Comparison of ENCODE assay signal across 8 mouse cellular contexts in the genomic region with DNA sequence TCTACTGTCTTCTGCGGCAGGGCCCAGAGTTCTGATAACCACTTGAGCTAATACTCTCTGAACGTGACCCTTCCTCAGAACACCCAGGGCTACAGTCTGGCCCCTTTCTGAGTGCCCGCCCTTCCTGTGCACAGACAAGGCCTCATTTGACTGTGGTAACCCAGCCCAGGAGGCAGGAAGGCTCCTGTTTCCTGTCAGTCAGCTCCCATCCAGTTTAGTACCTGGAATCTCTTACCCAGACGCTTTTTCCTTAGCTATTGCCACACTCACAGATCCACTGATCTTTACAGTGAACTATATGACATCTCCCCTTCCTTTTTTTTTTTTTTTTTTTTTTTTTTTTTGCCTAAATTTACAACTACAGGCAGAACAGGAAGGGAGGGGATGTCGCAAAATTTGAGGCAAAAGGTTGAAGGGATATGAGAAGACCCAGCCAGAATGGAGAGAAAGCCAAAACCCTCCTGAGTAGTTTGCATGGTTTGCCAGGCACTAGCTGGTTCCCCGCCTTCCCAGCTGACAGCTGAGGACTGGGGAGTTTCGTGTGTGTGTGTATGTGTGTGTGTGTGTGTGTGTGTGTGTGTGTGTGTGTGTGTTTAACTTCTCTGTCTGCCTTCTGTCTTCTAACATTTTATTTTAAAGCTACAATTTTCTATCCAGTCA.
DNase-seq lines count a peak whose midpoint lies in the region; ATAC-seq and TF ChIP-seq lines count a peak whose summit lies in the region.

No protein-coding gene starts in this region.

- TF ChIP-seq CTCF in intestine, postnatal 0 days (IDR thresholded peaks at IDR 0.05; ENCODE audit: low read depth) = no peak
- no peak for TF ChIP-seq CTCF in bone marrow, adult 2 months (IDR thresholded peaks at IDR 0.05; ENCODE audit: control insufficient read depth, insufficient read depth, low read length)

- no peaks in the 10 kb centered on the region for H3K9me3 ChIP-seq in intestine, embryonic 14.5 days (ENCODE audit: control insufficient read depth, low read length)
- H3K9me3 ChIP-seq in intestine, postnatal 0 days (ENCODE audit: control insufficient read depth) = no peaks in the 10 kb centered on the region
- H3K9me3 ChIP-seq in liver, embryonic 12.5 days (replicated peaks) = no peaks in the 10 kb centered on the region

- H3K36me3 ChIP-seq in intestine, embryonic 14.5 days (ENCODE audit: control insufficient read depth, insufficient read depth, low read length) = no peaks in the 10 kb centered on the region
- no peaks in the 10 kb centered on the region for H3K36me3 ChIP-seq in intestine, postnatal 0 days (ENCODE audit: control insufficient read depth, insufficient read depth)
- no peaks in the 10 kb centered on the region for H3K36me3 ChIP-seq in liver, embryonic 12.5 days

- no peak overlapping the region for H3K27ac ChIP-seq in intestine, embryonic 14.5 days (ENCODE audit: low read depth)
- no peak overlapping the region for H3K27ac ChIP-seq in intestine, postnatal 0 days (ENCODE audit: low read depth, low read length)
- peak overlapping the region; percentile 5; the same call in 1 of the 2 replicates for H3K27ac ChIP-seq in bone marrow, adult 2 months (ENCODE audit: control insufficient read depth, insufficient read depth, low read depth, low read length, poor library complexity)
- H3K27ac ChIP-seq in liver, embryonic 12.5 days = peak overlapping the region; percentile 64

- TF ChIP-seq POLR2A in bone marrow, adult 2 months (IDR thresholded peaks at IDR 0.05; ENCODE audit: borderline replicate concordance, control insufficient read depth, low read depth, low read length) = no peak

- 22% methylated on average over 7 of the region's 7 CpGs for WGBS in intestine, embryonic 14.5 days
- 35% methylated on average over 7 of the region's 7 CpGs for WGBS in intestine, postnatal 0 days
- WGBS in bone marrow, adult 2 months = 12% methylated on average over 7 of the region's 7 CpGs
- 23% methylated on average over 7 of the region's 7 CpGs for WGBS in liver, embryonic 12.5 days (ENCODE audit: insufficient replicate concordance)

- no peaks in the 10 kb centered on the region for H3K27me3 ChIP-seq in intestine, embryonic 14.5 days (replicated peaks; ENCODE audit: control insufficient read depth, insufficient read depth, low read length)
- no peaks in the 10 kb centered on the region for H3K27me3 ChIP-seq in intestine, postnatal 0 days (replicated peaks; ENCODE audit: control insufficient read depth, insufficient read depth, low read length)
- no peaks in the 10 kb centered on the region for H3K27me3 ChIP-seq in liver, embryonic 12.5 days (replicated peaks)

- no peak for DNase-seq in intestine, embryonic 14.5 days (ENCODE audit: low spot score)
- peak; percentile 57 for DNase-seq in heart, postnatal 4 days
- DNase-seq in thymus, postnatal 14 days = peak; percentile 64
- no peak for DNase-seq in layer of hippocampus, postnatal 14 days (ENCODE audit: low spot score in 2 of 2)
- DNase-seq in natural killer cell, adult 2 months (ENCODE audit: low spot score in 2 of 2) = no peak

- 0 out of 2 replicates have a peak, but pooled peaks have one; percentile 43 for ATAC-seq in intestine, embryonic 14.5 days (replicated peaks; ENCODE audit: low FRiP score, low TSS enrichment, low read depth)
- ATAC-seq in intestine, postnatal 0 days = no peak
- peak; percentile 83 for ATAC-seq in liver, embryonic 12.5 days

- H3K9ac ChIP-seq in intestine, embryonic 14.5 days (ENCODE audit: low read length) = no peak overlapping the region
- H3K9ac ChIP-seq in intestine, postnatal 0 days (ENCODE audit: low read depth, low read length) = no peak overlapping the region
- no peak overlapping the region for H3K9ac ChIP-seq in liver, embryonic 12.5 days

- H3K4me2 ChIP-seq in intestine, embryonic 14.5 days (ENCODE audit: low read length) = no peak overlapping the region
- H3K4me2 ChIP-seq in intestine, postnatal 0 days (replicated peaks; ENCODE audit: low read depth) = no peak overlapping the region
- 0 out of 2 replicates have a peak overlapping the region, but pooled peaks have one; percentile 14 for H3K4me2 ChIP-seq in liver, embryonic 12.5 days

- peaks cover 10% of the 10 kb centered on the region; the same call in 1 of the 2 replicates for H3K4me1 ChIP-seq in intestine, embryonic 14.5 days (replicated peaks; ENCODE audit: control insufficient read depth, insufficient read depth, low read length)
- H3K4me1 ChIP-seq in intestine, postnatal 0 days (replicated peaks; ENCODE audit: control insufficient read depth, insufficient read depth, low read length) = 0 out of 2 replicates have a peak, but pooled peaks cover 2% of the 10 kb centered on the region
- peaks cover 4% of the 10 kb centered on the region; the same call in 1 of the 2 replicates for H3K4me1 ChIP-seq in bone marrow, adult 2 months (ENCODE audit: control insufficient read depth, insufficient read depth, low read length)
- H3K4me1 ChIP-seq in liver, embryonic 12.5 days = peaks cover 19% of the 10 kb centered on the region

- no peak overlapping the region for H3K4me3 ChIP-seq in intestine, embryonic 14.5 days (ENCODE audit: low read depth, low read length)
- no peak overlapping the region for H3K4me3 ChIP-seq in intestine, postnatal 0 days (ENCODE audit: low read depth, low read length)
- H3K4me3 ChIP-seq in bone marrow, adult 2 months (replicated peaks; ENCODE audit: control insufficient read depth, low read depth, low read length) = no peak overlapping the region
- H3K4me3 ChIP-seq in liver, embryonic 12.5 days = no peak overlapping the region

Comparison
In these comparisons a context has a peak if more than half of its experiments do, and no peak if none do; other contexts are left out.
1. DNase-seq: peak in heart, postnatal 4 days (single experiment) and thymus, postnatal 14 days (single experiment); none in intestine, embryonic 14.5 days (single experiment), layer of hippocampus, postnatal 14 days (0 of 2) and natural killer cell, adult 2 months (0 of 2).
2. H3K27ac ChIP-seq: peak in bone marrow, adult 2 months (single experiment) and liver, embryonic 12.5 days (single experiment); none in intestine, embryonic 14.5 days (single experiment) and intestine, postnatal 0 days (single experiment).